Mouse (Mus musculus) sigmoid colon, adult 10 weeks (tissue): ENCODE measurements around the gene Smg9. TPM values are rescaled to one million over a fixed set of nuclear protein-coding genes. Genes with fewer than 3 reads are reported as not detected.

Experiments
- polyA plus RNA-seq: library from polyadenylated mRNA; stranded (reverse); fragments of 350-450 nt; fragmentation: Illumina TruSeq; extraction: RNeasy Lipid Tissue Mini Kit (QIAGEN cat#74804); gene quantifications from one replicate; pipeline ENCODE4 v1.2.3, GENCODE M21; 2014; ENCODE audit warnings: low read depth, low replicate concordance

Smg9 gene
- not detected for polyA plus RNA-seq

DNA sequence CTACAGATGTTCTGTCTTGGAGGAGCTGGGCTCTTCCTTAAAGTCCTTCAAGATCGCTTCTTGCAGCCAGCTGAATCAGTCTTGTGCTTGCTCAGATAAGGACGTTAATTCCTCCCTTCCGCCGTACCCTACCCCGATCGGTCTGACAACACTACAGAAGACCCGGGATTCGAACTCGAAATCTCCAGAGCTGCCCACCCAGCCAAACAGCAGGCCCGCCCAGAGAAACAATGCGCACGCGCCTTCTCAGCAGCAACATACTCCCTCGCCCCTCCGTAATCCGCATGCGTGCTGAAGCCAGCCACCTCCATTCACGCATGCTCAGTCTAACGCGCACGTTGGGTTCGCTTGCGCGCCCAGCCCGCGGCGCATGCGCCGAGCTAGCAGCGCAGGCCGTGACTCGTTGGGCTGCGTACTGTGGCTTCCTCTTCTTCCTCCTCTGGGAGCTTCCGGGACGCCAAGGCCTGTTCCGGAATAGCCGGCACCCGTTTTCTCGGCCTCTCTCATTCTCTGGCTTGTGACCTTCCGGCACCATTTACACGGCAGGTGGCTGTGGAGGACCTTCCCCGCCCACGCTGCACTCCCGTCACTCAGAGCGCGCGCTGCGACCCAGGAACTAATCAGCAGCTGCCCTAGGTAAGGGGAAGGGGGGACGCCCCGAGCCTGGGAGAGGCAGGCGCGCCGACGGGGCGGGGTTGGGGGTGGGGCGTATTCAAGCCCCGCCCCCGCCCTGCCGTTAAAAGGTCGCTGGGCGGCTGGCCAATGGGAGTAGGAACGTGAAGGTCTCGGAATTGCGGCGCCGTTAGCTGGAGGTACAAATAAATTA is at the start of gene Smg9:
TSS of gene Smg9 (plus strand) at position 364 of the 826 bp plus-strand sequence.

GRCm38 (mm10) chr7:24369731-24370541 is 29.5 kb upstream of the Smg9 start, which contains the start of gene Kcnn4:
Gene Kcnn4, plus strand, starts transcription at chr7:24370263.

GRCm38 (mm10) chr7:24451855-24452311 is 52.5 kb downstream of the Smg9 start, which contains the start of gene Irgc1:
Gene Irgc1, minus strand, starts transcription at chr7:24452297.

GRCm38 (mm10) chr7:24462388-24463319 is 63.2 kb downstream of the Smg9 start, which contains the start of gene Plaur:
Gene Plaur, plus strand, starts transcription at chr7:24462484.

Other genes with a start within 250 kb of the Smg9 start
- 0.50 TPM for gene Zfp114, start 224.6 kb upstream of the Smg9 start, polyA plus RNA-seq
- gene Zfp111, start 188.2 kb upstream of the Smg9 start, polyA plus RNA-seq = 9.3 TPM
- gene Zfp109, start 162.1 kb upstream of the Smg9 start, polyA plus RNA-seq = 3.1 TPM
- gene Zfp108, start 144.8 kb upstream of the Smg9 start, polyA plus RNA-seq = 2.7 TPM
- 3.0 TPM for gene Zfp93, start 129.2 kb upstream of the Smg9 start, polyA plus RNA-seq
- 6.9 TPM for gene Zfp61, start 98.4 kb upstream of the Smg9 start, polyA plus RNA-seq
- 0.85 TPM for gene Zfp94, start 83.0 kb upstream of the Smg9 start, polyA plus RNA-seq
- gene Tescl, start 65.7 kb upstream of the Smg9 start, polyA plus RNA-seq = not detected
- gene Lypd5, start 50.4 kb upstream of the Smg9 start, polyA plus RNA-seq = not detected
- 1.0 TPM for gene Kcnn4, start 29.4 kb upstream of the Smg9 start, polyA plus RNA-seq
- gene Irgc1, start 52.7 kb downstream of the Smg9 start, polyA plus RNA-seq = not detected
- 1.7 TPM for gene Plaur, start 62.9 kb downstream of the Smg9 start, polyA plus RNA-seq
- gene Cadm4, start 82.4 kb downstream of the Smg9 start, polyA plus RNA-seq = 0.19 TPM
- not detected for gene Zfp428, start 107.4 kb downstream of the Smg9 start, polyA plus RNA-seq
- gene AC161166.1, start 112.8 kb downstream of the Smg9 start, polyA plus RNA-seq = not detected
- 7.1 TPM for gene Irgq, start 131.1 kb downstream of the Smg9 start, polyA plus RNA-seq
- not detected for gene Pinlyp, start 146.5 kb downstream of the Smg9 start, polyA plus RNA-seq
- gene Xrcc1, start 146.7 kb downstream of the Smg9 start, polyA plus RNA-seq = 1.5 TPM
- gene Ethe1, start 187.9 kb downstream of the Smg9 start, polyA plus RNA-seq = 15.0 TPM
- gene Zfp575, start 188.0 kb downstream of the Smg9 start, polyA plus RNA-seq = not detected
- not detected for gene Phldb3, start 211.1 kb downstream of the Smg9 start, polyA plus RNA-seq
- gene Lypd3, start 236.9 kb downstream of the Smg9 start, polyA plus RNA-seq = not detected